Mouse (Mus musculus): ENCODE data around the gene Cdh7. TPM values are rescaled to one million over a fixed set of nuclear protein-coding genes. Genes with fewer than 3 reads are reported as not detected.

The Cdh7 gene
- polyA plus RNA-seq (2016; fragmentation: Nextera tagmentation; extraction: Ambion mirVana) = 0.11 TPM in 1 of 2 replicates, not detected in the other

- H3K4me1 ChIP-seq = no peaks in the 10 kb centered on the region
- H3K27ac ChIP-seq = no peak within 1 kb of the TSS
- no peak within 1 kb of the TSS for H3K9ac ChIP-seq
- H3K4me3 ChIP-seq = peak within 1 kb of the TSS; percentile 39
- peak within 1 kb of the TSS; percentile 54 for H3K4me2 ChIP-seq
- H3K27me3 ChIP-seq (replicated peaks) = peaks cover 23% of the 10 kb centered on the region
- no peaks in the 10 kb centered on the region for H3K9me3 ChIP-seq (replicated peaks)
- 7% methylated on average over 35 of the region's 35 CpGs for WGBS (ENCODE audit: insufficient replicate concordance)
- H3K36me3 ChIP-seq = no peaks in the 10 kb centered on the region
- no peak for ATAC-seq
Measured at GRCm38 (mm10) chr1:109982064-109982808, at the start of gene Cdh7. Gene Cdh7 (plus strand): TSS chr1:109982431.

GRCm38 (mm10) chr1:109932674-109933073 is 49.6 kb upstream of the Cdh7 start:
- ATAC-seq = no peak
- H3K27ac ChIP-seq = no peak overlapping the region
- no peak overlapping the region for H3K9ac ChIP-seq
- H3K4me1 ChIP-seq = no peaks in the 10 kb centered on the region
- H3K4me3 ChIP-seq = no peak overlapping the region
- H3K4me2 ChIP-seq = no peak overlapping the region
- no peaks in the 10 kb centered on the region for H3K27me3 ChIP-seq (replicated peaks)
- WGBS (ENCODE audit: insufficient replicate concordance) = 65% methylated on average over 3 of the region's 3 CpGs
- no peaks in the 10 kb centered on the region for H3K9me3 ChIP-seq (replicated peaks)
- H3K36me3 ChIP-seq = no peaks in the 10 kb centered on the region

- H3K4me1 ChIP-seq = no peaks in the 10 kb centered on the region
- no peak overlapping the region for H3K4me3 ChIP-seq
- H3K9me3 ChIP-seq (replicated peaks) = no peaks in the 10 kb centered on the region
- no peak overlapping the region for H3K4me2 ChIP-seq
- ATAC-seq = no peak
- H3K36me3 ChIP-seq = no peaks in the 10 kb centered on the region
- WGBS (ENCODE audit: insufficient replicate concordance) = 52% methylated on average over 2 of the region's 2 CpGs
- no peak overlapping the region for H3K27ac ChIP-seq
- H3K9ac ChIP-seq = no peak overlapping the region
- H3K27me3 ChIP-seq (replicated peaks) = no peaks in the 10 kb centered on the region
Measured at GRCm38 (mm10) chr1:109948571-109948970, 33.7 kb upstream of the Cdh7 start.

GRCm38 (mm10) chr1:109971721-109972425 is 10.4 kb upstream of the Cdh7 start:
- Histone ChIP-seq H3K4me1 (no peaks in the 10 kb centered on the region), H3K27me3 (replicated peaks) (no peaks in the 10 kb centered on the region), H3K4me3 (no peak overlapping the region), H3K9me3 (replicated peaks) (no peaks in the 10 kb centered on the region), H3K36me3 (no peaks in the 10 kb centered on the region), H3K9ac (no peak overlapping the region), H3K27ac (no peak overlapping the region), H3K4me2 (no peak overlapping the region)
- WGBS (ENCODE audit: insufficient replicate concordance) = 72% methylated on average over 5 of the region's 5 CpGs
- no peak for ATAC-seq

GRCm38 (mm10) chr1:109972426-109973015 is 9.7 kb upstream of the Cdh7 start:
- H3K4me2 ChIP-seq = no peak overlapping the region
- no peak for ATAC-seq
- H3K4me1 ChIP-seq = no peaks in the 10 kb centered on the region
- 58% methylated on average over 4 of the region's 4 CpGs for WGBS (ENCODE audit: insufficient replicate concordance)
- no peaks in the 10 kb centered on the region for H3K36me3 ChIP-seq
- no peak overlapping the region for H3K9ac ChIP-seq
- H3K4me3 ChIP-seq = no peak overlapping the region
- H3K9me3 ChIP-seq (replicated peaks) = no peaks in the 10 kb centered on the region
- no peak overlapping the region for H3K27ac ChIP-seq
- no peaks in the 10 kb centered on the region for H3K27me3 ChIP-seq (replicated peaks)

GRCm38 (mm10) chr1:109982809-109983536 is 742 bp downstream of the Cdh7 start:
- Histone ChIP-seq H3K27me3 (replicated peaks) (peaks cover 23% of the 10 kb centered on the region), H3K36me3 (no peaks in the 10 kb centered on the region), H3K9me3 (replicated peaks) (no peaks in the 10 kb centered on the region), H3K9ac (no peak overlapping the region), H3K4me2 (peak overlapping the region; percentile 54), H3K4me1 (no peaks in the 10 kb centered on the region), H3K27ac (no peak overlapping the region), H3K4me3 (peak overlapping the region; percentile 39)
- no peak for ATAC-seq
- 3% methylated on average over 38 of the region's 38 CpGs for WGBS (ENCODE audit: insufficient replicate concordance)

GRCm38 (mm10) chr1:109983537-109983912 is 1.3 kb downstream of the Cdh7 start:
- Histone ChIP-seq H3K27ac (no peak overlapping the region), H3K9me3 (replicated peaks) (no peaks in the 10 kb centered on the region), H3K4me2 (no peak overlapping the region), H3K9ac (no peak overlapping the region), H3K36me3 (no peaks in the 10 kb centered on the region), H3K4me3 (no peak overlapping the region), H3K27me3 (replicated peaks) (peaks cover 23% of the 10 kb centered on the region), H3K4me1 (no peaks in the 10 kb centered on the region)
- ATAC-seq = no peak
- 20% methylated on average over 6 of the region's 6 CpGs for WGBS (ENCODE audit: insufficient replicate concordance)

GRCm38 (mm10) chr1:109984776-109985175 is 2.5 kb downstream of the Cdh7 start:
- Histone ChIP-seq H3K9ac (no peak overlapping the region), H3K9me3 (replicated peaks) (no peaks in the 10 kb centered on the region), H3K4me1 (no peaks in the 10 kb centered on the region), H3K4me3 (no peak overlapping the region), H3K27me3 (replicated peaks) (peaks cover 23% of the 10 kb centered on the region), H3K27ac (no peak overlapping the region), H3K4me2 (no peak overlapping the region), H3K36me3 (no peaks in the 10 kb centered on the region)
- no peak for ATAC-seq
- 56% methylated on average over 3 of the region's 3 CpGs for WGBS (ENCODE audit: insufficient replicate concordance)

- Histone ChIP-seq H3K4me2 (no peak overlapping the region), H3K4me1 (no peaks in the 10 kb centered on the region), H3K27ac (no peak overlapping the region), H3K36me3 (no peaks in the 10 kb centered on the region), H3K9me3 (replicated peaks) (no peaks in the 10 kb centered on the region), H3K27me3 (replicated peaks) (peaks cover 23% of the 10 kb centered on the region), H3K9ac (no peak overlapping the region), H3K4me3 (no peak overlapping the region)
- WGBS (ENCODE audit: insufficient replicate concordance) = 15% methylated on average over 1 of the region's 1 CpGs
- no peak for ATAC-seq
Measured at GRCm38 (mm10) chr1:109985468-109985867, 3.2 kb downstream of the Cdh7 start.

GRCm38 (mm10) chr1:109989541-109989940 is 7.3 kb downstream of the Cdh7 start:
- Histone ChIP-seq H3K36me3 (no peaks in the 10 kb centered on the region), H3K4me1 (no peaks in the 10 kb centered on the region), H3K4me3 (no peak overlapping the region), H3K27ac (no peak overlapping the region), H3K9ac (no peak overlapping the region), H3K9me3 (replicated peaks) (no peaks in the 10 kb centered on the region), H3K4me2 (no peak overlapping the region), H3K27me3 (replicated peaks) (no peaks in the 10 kb centered on the region)
- no peak for ATAC-seq
- WGBS (ENCODE audit: insufficient replicate concordance) = 41% methylated on average over 2 of the region's 2 CpGs

GRCm38 (mm10) chr1:109993906-109994305 is 11.7 kb downstream of the Cdh7 start:
- H3K4me2 ChIP-seq = no peak overlapping the region
- no peak for ATAC-seq

GRCm38 (mm10) chr1:110004451-110004850 is 22.2 kb downstream of the Cdh7 start:
- H3K27ac ChIP-seq = no peak overlapping the region
- no peaks in the 10 kb centered on the region for H3K4me1 ChIP-seq
- H3K4me3 ChIP-seq = no peak overlapping the region
- no peaks in the 10 kb centered on the region for H3K9me3 ChIP-seq (replicated peaks)
- H3K36me3 ChIP-seq = no peaks in the 10 kb centered on the region
- H3K4me2 ChIP-seq = no peak overlapping the region
- H3K27me3 ChIP-seq (replicated peaks) = no peaks in the 10 kb centered on the region
- ATAC-seq = no peak
- no peak overlapping the region for H3K9ac ChIP-seq

More at GRCm38 (mm10) chr1:109993906-109994305, 11.7 kb downstream of the Cdh7 start:
- Histone ChIP-seq H3K9me3 (replicated peaks) (no peaks in the 10 kb centered on the region), H3K4me1 (no peaks in the 10 kb centered on the region), H3K27me3 (replicated peaks) (no peaks in the 10 kb centered on the region), H3K4me3 (no peak overlapping the region), H3K27ac (no peak overlapping the region), H3K9ac (no peak overlapping the region), H3K36me3 (no peaks in the 10 kb centered on the region)
- 63% methylated on average over 5 of the region's 5 CpGs for WGBS (ENCODE audit: insufficient replicate concordance)

Measured in liver, embryonic 12.5 days (tissue).